Mouse (Mus musculus) midbrain, embryonic 14.5 days (tissue): ENCODE measurements around the gene Slc34a3. TPM values are rescaled to one million over a fixed set of nuclear protein-coding genes. Genes with fewer than 3 reads are reported as not detected.

Experiments used
- ATAC-seq: fragments of 200-750 bp; cut with Nextera tagmentation; 2 replicates; pipeline ENCODE4 v1.8.0; 2017; ENCODE audit warnings: moderate number of reproducible peaks, moderate library complexity; ENCODE audit not compliant: low FRiP score, low TSS enrichment
- DNase-seq: peaks from one replicate; pipeline ENCODE4 v3.0.0-alpha.2; 2015
- H3K27ac ChIP-seq: fragments of 300-500 bp; sonication (generic); replicated peaks from 2 replicates; pipeline ENCODE4 v1.5.1; 2014; ENCODE audit warnings: mild to moderate bottlenecking, low read depth, low read length, moderate library complexity
- H3K27me3 ChIP-seq: fragments of 300-500 bp; sonication (generic); 2 replicates; pipeline ENCODE4 v1.6.1; 2014; ENCODE audit warnings: low read length, control low read depth, mixed read lengths; ENCODE audit not compliant: control insufficient read depth, insufficient read depth
- H3K36me3 ChIP-seq: fragments of 300-500 bp; sonication (generic); 2 replicates; pipeline ENCODE4 v1.6.1; 2014; ENCODE audit warnings: low read length, control low read depth; ENCODE audit not compliant: control insufficient read depth, insufficient read depth
- H3K4me1 ChIP-seq: fragments of 300-500 bp; sonication (generic); 2 replicates; pipeline ENCODE4 v1.6.1; 2014; ENCODE audit warnings: mild to moderate bottlenecking, antibody characterized with exemption, low read length, control low read depth; ENCODE audit not compliant: control insufficient read depth, insufficient read depth
- H3K4me2 ChIP-seq: fragments of 300-500 bp; sonication (generic); 2 replicates; pipeline ENCODE4 v1.6.1; 2014; ENCODE audit warnings: mild to moderate bottlenecking, low read length, moderate library complexity
- H3K4me3 ChIP-seq: fragments of 300-500 bp; sonication (generic); replicated peaks from 2 replicates; pipeline ENCODE4 v1.5.1; 2014; ENCODE audit warnings: low read depth, low read length
- H3K9ac ChIP-seq: fragments of 300-500 bp; sonication (generic); replicated peaks from 2 replicates; pipeline ENCODE4 v1.6.1; 2014; ENCODE audit warnings: mild to moderate bottlenecking, low read length, moderate library complexity
- H3K9me3 ChIP-seq: fragments of 300-500 bp; sonication (generic); 2 replicates; pipeline ENCODE4 v1.6.1; 2016; ENCODE audit warnings: low read length, control low read depth, mixed read lengths; ENCODE audit not compliant: control insufficient read depth
- WGBS: fragments of 180-500 bp; shearing (Covaris S2); extraction: QIAGEN DNeasy Blood & Tissue Kit; methylation state at CpG from one replicate; pipeline ENCODE4 v1.1.7; 2014; 5-methylcytosine and 5-hydroxymethylcytosine counted together
- polyA plus RNA-seq: library from polyadenylated mRNA; unstranded; fragments of >200 nt; fragmentation: Nextera tagmentation; extraction: Ambion mirVana; gene quantifications from 2 replicates; pipeline ENCODE4 v1.2.1, GENCODE M21; 2014

Gene Slc34a3
- polyA plus RNA-seq, 1 experiment from 2014 or later, result not detected

- Histone ChIP-seq H3K9me3 (no peaks in the 10 kb centered on the region), H3K4me1 (no peaks in the 10 kb centered on the region), H3K36me3 (no peaks in the 10 kb centered on the region), H3K27ac (no peak overlapping the region), H3K27me3 (no peaks in the 10 kb centered on the region), H3K4me3 (no peak overlapping the region), H3K9ac (no peak overlapping the region), H3K4me2 (no peak overlapping the region)
- 54% methylated on average over 12 of the region's 12 CpGs for WGBS
- DNase-seq, result no peak
- ATAC-seq, result no peak
These were observed 3.1 kb downstream of the Slc34a3 start for GRCm38 (mm10) chr2:25231038-25231437.

- Histone ChIP-seq H3K27me3 (no peaks in the 10 kb centered on the region), H3K27ac (no peak overlapping the region), H3K4me2 (no peak overlapping the region), H3K4me3 (no peak overlapping the region), H3K9me3 (no peaks in the 10 kb centered on the region), H3K4me1 (peaks cover 2% of the 10 kb centered on the region), H3K36me3 (no peaks in the 10 kb centered on the region), H3K9ac (no peak overlapping the region)
- no peak for ATAC-seq
- 89% methylated on average over 7 of the region's 7 CpGs for WGBS
- no peak for DNase-seq
These were observed 3.6 kb downstream of the Slc34a3 start for GRCm38 (mm10) chr2:25230581-25230980.

DNA sequence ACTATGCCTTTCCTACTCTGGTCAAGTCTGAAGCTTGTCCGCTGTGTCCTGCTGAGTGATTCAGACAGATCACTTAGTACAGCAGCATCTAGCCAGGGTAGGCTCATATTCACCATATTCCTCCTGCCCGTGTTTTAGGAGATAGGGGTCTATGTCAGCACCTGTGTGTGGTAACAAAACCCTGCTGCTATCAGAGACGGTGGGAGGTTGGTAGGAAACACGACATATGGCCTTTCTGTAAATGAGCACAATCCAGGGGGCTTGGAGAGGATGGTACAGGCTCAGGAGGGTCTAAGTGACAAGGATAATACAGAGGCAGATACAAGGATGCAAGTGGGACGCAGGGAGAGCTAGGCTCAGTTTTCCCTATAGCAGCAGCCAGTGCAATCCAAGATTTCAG is 4.6 kb downstream of the Slc34a3 start:
- Histone ChIP-seq H3K4me2 (no peak overlapping the region), H3K4me1 (peaks cover 6% of the 10 kb centered on the region), H3K9ac (no peak overlapping the region), H3K27ac (no peak overlapping the region), H3K4me3 (no peak overlapping the region), H3K36me3 (no peaks in the 10 kb centered on the region), H3K27me3 (no peaks in the 10 kb centered on the region), H3K9me3 (no peaks in the 10 kb centered on the region)
- no peak for ATAC-seq
- 83% methylated on average over 5 of the region's 5 CpGs for WGBS
- no peak for DNase-seq

DNA sequence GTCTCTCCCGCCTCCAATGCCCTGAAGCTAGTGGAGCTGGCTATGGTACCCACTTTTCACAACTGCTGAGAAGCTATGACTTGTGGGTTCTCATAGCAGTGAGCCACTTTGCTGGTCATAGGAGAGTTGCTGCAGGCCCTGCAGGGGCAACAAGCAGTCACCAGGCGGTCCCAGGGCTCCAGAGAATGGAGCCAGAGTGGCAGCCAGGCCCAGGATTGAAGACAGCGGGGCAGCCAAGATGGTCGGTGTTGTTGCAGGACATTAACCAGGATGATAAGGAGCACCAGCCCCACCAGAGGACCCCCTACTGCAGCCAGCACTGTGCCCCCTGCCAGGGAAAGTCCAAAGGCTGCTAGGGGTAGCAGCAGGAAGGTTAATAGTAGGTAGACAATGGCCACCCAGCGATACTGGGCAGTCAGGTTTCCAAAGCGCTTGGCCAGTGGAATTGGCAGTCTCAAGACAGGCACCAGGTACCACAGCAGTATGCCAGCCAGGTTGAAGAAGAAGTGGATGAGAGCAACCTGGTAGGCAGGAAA is 5.1 kb downstream of the Slc34a3 start:
- H3K4me2 ChIP-seq, result peak overlapping the region; percentile 37
- DNase-seq, result no peak
- 69% methylated on average over 6 of the region's 6 CpGs for WGBS

DNA sequence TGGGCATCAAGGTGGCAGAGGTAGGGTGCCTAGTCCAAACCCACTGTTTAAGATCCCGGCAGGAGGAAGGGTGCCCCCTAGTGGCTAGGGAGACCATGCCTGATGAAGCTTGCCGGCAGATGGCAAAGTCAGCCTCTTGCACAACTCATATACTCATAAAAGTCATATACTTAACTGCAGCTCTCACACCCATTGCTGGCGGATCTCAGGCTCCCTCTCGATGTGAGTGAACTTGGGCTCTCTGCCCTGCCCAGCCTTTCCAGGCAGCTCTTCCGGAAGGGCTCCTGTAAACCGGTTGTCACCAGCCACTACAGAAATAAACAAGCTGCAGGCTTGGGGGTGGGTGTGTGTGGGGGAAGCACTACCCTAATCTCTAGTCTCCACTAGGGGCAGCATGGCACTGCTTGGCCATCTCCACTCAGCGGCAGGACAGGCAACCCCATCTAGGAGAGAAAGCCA is 5.7 kb downstream of the Slc34a3 start:
- Histone ChIP-seq H3K36me3 (no peaks in the 10 kb centered on the region), H3K4me1 (peaks cover 12% of the 10 kb centered on the region), H3K4me2 (peak overlapping the region; percentile 37), H3K9me3 (no peaks in the 10 kb centered on the region), H3K27me3 (no peaks in the 10 kb centered on the region), H3K27ac (peak overlapping the region; percentile 27), H3K4me3 (no peak overlapping the region), H3K9ac (no peak overlapping the region)
- ATAC-seq (no peak), DNase-seq (peak; percentile 87)
- WGBS, result 3% methylated on average over 7 of the region's 7 CpGs

More for the DNA sequence above, 5.1 kb downstream of the Slc34a3 start:
- Histone ChIP-seq H3K4me1 (peaks cover 6% of the 10 kb centered on the region), H3K27ac (0 out of 2 replicates have a peak overlapping the region, but pooled peaks have one; percentile 27), H3K9me3 (no peaks in the 10 kb centered on the region), H3K36me3 (no peaks in the 10 kb centered on the region), H3K27me3 (no peaks in the 10 kb centered on the region), H3K4me3 (no peak overlapping the region), H3K9ac (no peak overlapping the region)
- ATAC-seq, result no peak

DNA sequence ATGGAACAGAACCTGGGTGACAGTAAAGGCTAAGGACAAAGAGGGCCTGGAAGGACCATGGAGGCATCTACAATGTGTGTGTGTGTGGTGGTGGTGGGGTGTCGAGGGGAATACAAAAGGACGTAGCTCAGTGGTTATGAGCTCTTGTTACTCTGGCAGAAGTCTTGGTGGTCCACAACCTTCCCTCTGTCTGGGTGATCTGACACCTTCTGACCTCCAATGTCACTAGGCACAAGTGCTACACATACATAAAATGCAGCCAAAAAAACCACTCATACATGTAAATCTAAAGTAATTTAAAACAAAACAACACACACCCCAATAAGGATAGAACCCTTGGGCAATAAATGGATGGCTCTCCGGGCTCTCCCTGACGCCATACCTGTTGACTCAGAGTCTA is 6.8 kb downstream of the Slc34a3 start:
- Histone ChIP-seq H3K4me1 (peaks cover 15% of the 10 kb centered on the region), H3K36me3 (no peaks in the 10 kb centered on the region), H3K9me3 (no peaks in the 10 kb centered on the region), H3K27me3 (no peaks in the 10 kb centered on the region), H3K27ac (no peak overlapping the region), H3K9ac (no peak overlapping the region), H3K4me3 (no peak overlapping the region), H3K4me2 (no peak overlapping the region)
- WGBS, result 88% methylated on average over 4 of the region's 4 CpGs
- DNase-seq (no peak), ATAC-seq (no peak)

DNA sequence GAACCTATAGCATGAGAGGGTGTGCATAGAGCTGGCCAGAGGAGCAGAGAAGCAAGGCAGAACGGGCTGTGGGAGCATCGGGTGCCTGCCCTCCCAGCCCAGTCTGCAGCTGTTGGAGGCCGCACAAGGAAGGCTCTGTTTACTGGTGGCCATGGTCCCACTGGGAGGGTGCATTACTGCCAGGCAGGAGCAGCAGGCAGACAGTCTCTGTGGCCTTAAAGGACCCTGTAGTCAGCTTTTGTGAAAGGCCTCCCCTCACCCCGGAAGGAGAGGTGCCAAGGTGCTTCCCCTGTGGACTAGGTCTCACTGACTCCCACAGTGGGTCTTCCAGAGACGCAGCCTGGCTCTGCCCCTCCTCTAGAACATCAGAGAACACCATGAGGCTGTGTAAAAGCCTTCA is 7.3 kb downstream of the Slc34a3 start:
- Histone ChIP-seq H3K4me3 (no peak overlapping the region), H3K4me1 (peaks cover 15% of the 10 kb centered on the region), H3K27ac (no peak overlapping the region), H3K9ac (no peak overlapping the region), H3K27me3 (no peaks in the 10 kb centered on the region), H3K4me2 (no peak overlapping the region), H3K9me3 (no peaks in the 10 kb centered on the region), H3K36me3 (peaks cover 2% of the 10 kb centered on the region)
- DNase-seq (no peak), ATAC-seq (no peak)
- WGBS, result 81% methylated on average over 5 of the region's 5 CpGs

DNA sequence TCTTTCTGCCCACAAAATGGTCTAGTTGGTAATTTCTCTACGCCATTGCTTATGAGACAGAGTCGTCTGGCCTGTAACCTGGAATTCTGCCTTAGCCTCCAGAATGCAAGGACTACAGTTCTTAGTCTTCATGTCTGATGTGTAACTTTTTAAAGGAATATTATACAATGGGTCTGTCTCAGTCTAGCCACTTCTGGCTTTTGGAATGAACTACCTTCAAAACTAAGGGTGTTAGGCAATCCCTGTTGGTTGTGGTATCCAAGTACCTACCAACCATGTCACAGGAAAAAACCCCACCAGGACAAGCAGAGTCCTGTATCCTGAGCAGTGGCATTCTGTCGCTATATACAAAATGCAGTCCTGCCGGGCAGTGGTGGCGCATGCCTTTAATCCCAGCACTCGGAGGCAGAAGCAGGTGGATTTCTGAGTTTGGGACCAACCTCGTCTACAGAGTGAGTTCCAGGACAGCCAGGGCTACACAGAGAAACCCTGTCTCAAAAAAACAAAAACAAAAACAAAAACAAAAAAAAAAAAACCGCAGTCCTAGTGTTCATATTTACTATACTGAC is 8.3 kb downstream of the Slc34a3 start:
- 71% methylated on average over 8 of the region's 8 CpGs for WGBS
- Histone ChIP-seq H3K4me3 (no peak overlapping the region; the same call in 1 of the 2 replicates), H3K9ac (no peak overlapping the region)

More for the DNA sequence above, 8.3 kb downstream of the Slc34a3 start:
- Histone ChIP-seq H3K9me3 (no peaks in the 10 kb centered on the region), H3K4me2 (peak overlapping the region; percentile 56), H3K36me3 (peaks cover 6% of the 10 kb centered on the region), H3K4me1 (peaks cover 15% of the 10 kb centered on the region), H3K27ac (peak overlapping the region; percentile 99), H3K27me3 (no peaks in the 10 kb centered on the region)
- no peak for DNase-seq
- ATAC-seq, result no peak
